Mouse (Mus musculus) thymus, adult 2 months (tissue): ENCODE data around the gene Lctl.
"Not testable (repeated sequence)": the region's sequence is repeated elsewhere in the genome, so short reads cannot be mapped to it uniquely, and the experiment has no call there.

Source experiments
- CTCF ChIP-seq: fragments of 200-500 bp; IDR thresholded peaks from 2 replicates; pipeline ENCODE4 v1.5.1; 2012; ENCODE audit warnings: mild to moderate bottlenecking, control low read depth, low read length, moderate library complexity, borderline replicate concordance; ENCODE audit not compliant: control insufficient read depth, poor library complexity, insufficient read depth; ENCODE audit errors: extremely low read depth
- POLR2A ChIP-seq: fragments of 200-500 bp; IDR thresholded peaks from 2 replicates; pipeline ENCODE4 v1.6.1; 2012; ENCODE audit warnings: mild to moderate bottlenecking, low read length, control low read depth, moderate library complexity; ENCODE audit not compliant: control insufficient read depth, poor library complexity, insufficient read depth; ENCODE audit errors: extremely low read depth

DNA sequence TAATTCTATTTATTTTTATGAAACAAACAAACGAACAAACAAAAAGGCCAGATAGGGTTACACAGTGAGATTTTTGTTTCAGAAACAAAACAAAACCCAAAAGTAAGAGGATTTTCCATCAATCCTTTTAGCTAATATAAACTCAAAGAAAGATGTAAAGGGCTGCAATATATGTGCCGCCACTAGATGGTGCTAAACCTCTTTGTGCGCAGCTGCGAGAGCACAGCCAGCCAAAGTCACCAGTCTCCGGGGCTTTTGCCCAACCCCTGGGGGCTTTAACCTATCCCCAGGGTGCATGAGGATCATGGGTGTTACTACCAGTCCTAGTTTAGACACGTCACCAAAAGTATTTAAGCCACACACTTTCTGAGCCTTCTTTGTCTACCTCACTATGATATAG is 21.9 kb downstream of the Lctl start:
- TF ChIP-seq POLR2A, result not testable (repeated sequence)
- TF ChIP-seq CTCF, result 0 out of 2 replicates have a peak, but pooled peaks have one; percentile 53
